Mouse (Mus musculus): ENCODE measurements at regions not wholly inside any gene's neighbourhood (a gene's known extent, or its start where the extent isn't known, plus 50 kb on each side); places are given as distances from the start of the nearest gene placed in this dataset.
A peak's percentile ranks its signal among the peaks of the same experiment; 100 is the strongest.

DNA sequence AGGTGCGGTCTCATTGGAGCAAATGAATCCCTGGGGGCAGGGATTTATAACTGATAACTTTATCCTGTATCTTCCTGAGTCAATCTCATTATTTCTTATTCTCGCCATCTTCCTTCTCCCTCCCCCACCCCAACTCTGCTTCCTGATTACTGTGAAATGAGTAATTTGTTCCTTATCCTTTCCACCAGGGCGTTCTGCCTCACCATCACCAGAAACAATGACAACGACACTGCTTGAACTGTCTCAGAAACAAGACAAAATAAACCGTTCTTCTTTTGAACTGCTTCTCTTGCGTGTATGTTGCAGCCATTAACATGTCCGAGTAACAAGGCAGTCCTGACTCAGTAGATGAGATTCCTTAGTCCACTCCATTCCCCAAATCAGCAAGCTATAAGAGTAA is 246.0 kb upstream of the Trib2 start:
- no peak for DNase-seq (ENCODE audit: low spot score)

DNA sequence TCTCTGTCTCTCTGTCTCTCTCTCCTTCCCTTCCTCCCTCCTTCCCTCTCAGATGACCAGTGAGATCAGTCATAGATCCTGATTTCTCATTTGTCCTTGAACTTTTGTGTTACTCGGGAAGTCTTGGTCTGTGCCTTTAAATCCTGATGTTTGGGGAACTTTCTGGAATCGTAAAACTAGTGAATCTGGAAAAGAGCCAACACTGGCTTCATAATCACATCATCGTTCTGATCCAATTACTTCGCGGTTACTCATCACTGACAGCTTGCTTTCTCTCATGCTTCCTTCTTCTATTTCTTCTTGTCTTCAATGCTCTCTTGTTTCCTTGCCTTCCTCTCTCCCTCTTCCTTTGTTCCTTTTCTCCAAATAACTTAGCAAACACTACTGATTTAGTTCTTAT is 243.7 kb upstream of the Trib2 start:
- no peak for DNase-seq (ENCODE audit: low spot score)

- DNase-seq (ENCODE audit: low spot score): no peak
Measured at GRCm38 (mm10) chr12:16058255-16058654, 241.5 kb upstream of the Trib2 start.

DNA sequence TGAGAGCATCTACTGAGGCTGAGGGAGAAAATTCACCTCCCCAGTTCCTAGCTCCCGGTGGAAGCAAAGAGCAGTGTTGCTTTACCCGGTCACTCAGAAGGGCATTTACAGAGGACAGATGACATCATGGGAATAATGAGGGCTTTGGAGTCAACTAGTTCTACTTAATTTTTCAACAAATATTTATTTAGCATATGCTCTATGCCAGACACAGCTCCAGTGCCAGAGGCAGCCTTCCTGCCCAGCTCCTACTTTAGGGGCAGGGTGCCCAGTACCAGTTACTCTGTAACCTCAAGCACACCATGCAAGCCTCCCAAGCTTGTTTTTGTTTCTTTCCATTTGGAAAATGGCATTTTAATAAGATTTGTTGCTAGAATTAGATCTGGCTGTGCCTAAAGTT is 240.1 kb upstream of the Trib2 start:
- no peak for DNase-seq (ENCODE audit: low spot score)

DNA sequence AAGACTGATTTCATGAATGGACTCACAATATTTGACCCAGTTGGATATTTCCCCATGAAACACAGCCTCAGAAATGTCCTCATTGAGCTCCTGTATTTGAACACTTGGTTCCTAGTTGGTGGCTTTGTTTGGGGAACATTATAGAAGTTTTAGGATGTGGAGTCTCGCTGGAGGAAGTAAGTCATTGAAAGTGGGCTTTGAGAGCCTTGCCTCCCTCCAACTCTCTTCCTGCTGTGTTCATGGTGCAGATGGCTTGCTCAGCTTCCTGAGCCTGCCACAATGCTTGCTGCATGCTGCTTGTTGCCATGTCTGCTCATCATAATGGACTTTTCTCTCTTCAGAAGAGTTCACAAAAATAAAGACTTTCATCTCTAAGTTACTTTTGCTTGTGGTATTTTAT is 239.5 kb upstream of the Trib2 start:
- DNase-seq (ENCODE audit: low spot score): no peak

DNA sequence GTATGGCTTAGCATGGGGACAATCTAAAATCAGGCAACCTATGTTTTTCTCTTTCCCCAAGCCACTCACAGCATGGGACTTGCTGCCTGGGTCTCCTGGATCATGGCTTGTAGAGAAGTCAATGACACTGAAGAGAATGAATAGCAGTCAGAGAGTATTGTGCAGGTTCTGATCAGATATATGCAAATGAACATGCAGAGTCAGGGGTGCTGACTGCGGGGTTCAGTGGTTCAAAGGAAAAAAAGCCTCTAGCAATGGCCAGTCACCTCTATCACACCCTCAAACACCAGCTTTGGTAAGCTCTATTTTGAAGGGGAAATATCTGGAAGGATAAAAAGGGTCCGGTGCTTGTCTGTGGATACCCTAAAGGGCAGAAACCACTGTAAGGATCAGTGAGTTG is 237.9 kb upstream of the Trib2 start:
- DNase-seq (ENCODE audit: low spot score): no peak

GRCm38 (mm10) chr12:16053735-16054134 is 237.0 kb upstream of the Trib2 start:
- DNase-seq (ENCODE audit: low spot score): no peak

DNA sequence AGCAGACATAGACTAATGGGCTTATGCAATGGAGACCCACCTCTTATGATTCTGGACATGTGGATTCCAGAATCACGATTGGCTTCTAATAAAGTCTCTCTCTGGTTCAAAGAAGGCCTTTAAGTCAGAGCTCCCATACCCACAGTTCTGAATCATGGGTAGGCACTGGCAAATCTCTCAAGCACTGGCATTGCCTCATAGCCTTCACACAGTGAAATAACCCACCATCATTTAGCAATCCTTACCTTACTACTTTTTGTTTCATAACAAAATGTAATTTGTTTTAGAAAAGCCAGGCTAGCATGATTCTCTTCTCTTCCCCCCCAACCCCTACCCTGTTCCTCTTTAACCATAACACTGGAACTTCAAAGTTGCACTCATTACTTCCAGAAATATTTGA is 236.3 kb upstream of the Trib2 start:
- DNase-seq (ENCODE audit: low spot score): no peak

- DNase-seq (ENCODE audit: low spot score): peak; percentile 62
Measured at GRCm38 (mm10) chr12:16052353-16052752, 235.6 kb upstream of the Trib2 start.

DNA sequence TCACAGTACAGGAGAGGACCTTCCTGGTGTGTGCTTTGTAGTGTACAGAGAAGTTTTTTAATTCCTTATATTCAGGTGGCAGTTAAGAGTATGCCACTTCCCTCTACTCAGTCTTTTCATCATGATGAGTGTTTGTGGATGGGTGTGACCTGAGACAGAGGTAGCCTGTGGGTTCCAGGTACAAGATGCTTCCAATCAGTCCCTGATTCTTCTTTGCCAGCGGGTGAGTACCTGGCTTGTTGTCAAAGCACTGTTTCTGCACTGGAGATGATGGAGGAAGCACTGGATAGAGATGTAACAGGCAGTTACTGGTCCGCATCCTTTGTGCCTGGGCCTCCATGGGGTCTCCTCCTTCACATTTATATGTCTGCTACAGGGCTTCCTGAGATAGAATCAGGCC is 234.7 kb upstream of the Trib2 start:
- no peak for DNase-seq (ENCODE audit: low spot score)

DNA sequence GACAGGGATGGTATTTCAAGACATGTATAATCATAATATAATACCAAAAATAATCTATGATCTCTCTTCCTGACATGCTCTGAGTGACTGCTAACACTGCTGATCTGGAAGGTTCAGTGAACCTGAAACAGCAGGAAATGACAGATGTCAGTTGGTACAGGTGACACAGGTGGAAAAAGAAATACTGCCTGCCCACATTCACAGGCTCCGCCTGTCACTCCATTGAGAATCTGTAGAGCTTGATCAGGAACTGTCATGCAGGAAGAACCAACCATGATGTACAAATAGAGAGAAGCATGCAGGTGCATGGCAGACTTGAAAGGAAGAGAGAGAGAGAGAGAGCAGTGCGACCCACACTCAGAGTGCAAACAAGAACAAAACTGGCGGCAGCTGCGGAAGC is 232.8 kb upstream of the Trib2 start:
- DNase-seq (ENCODE audit: low spot score): no peak

GRCm38 (mm10) chr12:16046643-16047042 is 229.9 kb upstream of the Trib2 start:
- DNase-seq (ENCODE audit: low spot score): no peak

DNA sequence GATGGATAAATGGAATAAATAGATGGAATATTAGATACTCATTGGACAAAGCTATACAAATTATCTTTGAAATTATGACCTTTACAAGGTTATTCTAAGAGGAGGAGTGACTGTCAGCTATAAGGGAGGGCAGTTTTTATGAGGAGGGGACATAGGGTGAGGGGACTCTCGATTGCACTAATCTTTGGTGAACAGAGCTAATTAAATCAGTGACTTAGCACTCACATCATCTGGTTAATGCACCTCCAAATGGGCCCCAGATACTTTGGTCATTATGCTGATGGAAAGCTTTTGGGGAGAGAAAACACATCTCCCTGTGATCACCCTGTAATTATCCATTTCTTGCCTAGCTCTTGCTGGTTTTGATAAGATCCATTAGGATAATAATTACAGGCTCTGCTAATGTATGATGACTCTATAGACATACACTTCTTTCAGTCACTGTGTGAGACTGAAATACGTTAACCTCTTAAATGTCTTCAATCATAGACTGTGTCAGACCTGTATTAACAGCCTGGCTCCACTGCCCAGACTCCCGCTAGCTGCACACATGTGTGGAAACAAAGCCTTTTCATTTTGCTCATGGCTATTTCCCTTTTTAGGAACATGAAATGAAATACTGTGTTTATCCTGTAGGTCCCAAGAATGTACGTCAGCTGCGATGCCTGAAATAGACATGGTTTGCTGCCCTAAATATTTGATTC is 229.2 kb upstream of the Trib2 start:
- no peak for DNase-seq (ENCODE audit: low spot score)

- no peak for DNase-seq (ENCODE audit: low spot score)
Measured at GRCm38 (mm10) chr12:16043466-16044214, 226.9 kb upstream of the Trib2 start.

GRCm38 (mm10) chr12:16042362-16042761 is 225.6 kb upstream of the Trib2 start:
- DNase-seq (ENCODE audit: low spot score): no peak

DNA sequence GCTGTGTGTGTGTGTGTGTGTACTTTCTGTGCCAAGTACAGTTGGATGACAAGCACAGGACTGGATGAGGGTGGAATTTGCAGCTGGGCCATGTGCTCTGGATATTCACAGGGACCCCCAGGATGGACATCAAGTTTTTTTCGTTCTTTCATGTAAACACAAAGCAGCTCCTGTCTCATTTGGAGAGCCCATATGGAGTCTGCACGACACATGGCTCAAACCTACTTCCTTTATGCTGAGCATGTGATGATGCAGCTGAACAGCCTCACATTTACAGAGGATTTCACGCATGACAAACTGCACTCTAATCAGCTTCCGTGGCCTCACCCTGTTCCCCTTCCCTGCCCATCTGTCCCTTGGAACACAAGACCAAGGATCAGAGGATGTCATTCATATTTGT is 224.4 kb upstream of the Trib2 start:
- DNase-seq (ENCODE audit: low spot score): no peak

- DNase-seq (ENCODE audit: low spot score): no peak
Measured at GRCm38 (mm10) chr12:16035551-16035950, 218.8 kb upstream of the Trib2 start.

DNA sequence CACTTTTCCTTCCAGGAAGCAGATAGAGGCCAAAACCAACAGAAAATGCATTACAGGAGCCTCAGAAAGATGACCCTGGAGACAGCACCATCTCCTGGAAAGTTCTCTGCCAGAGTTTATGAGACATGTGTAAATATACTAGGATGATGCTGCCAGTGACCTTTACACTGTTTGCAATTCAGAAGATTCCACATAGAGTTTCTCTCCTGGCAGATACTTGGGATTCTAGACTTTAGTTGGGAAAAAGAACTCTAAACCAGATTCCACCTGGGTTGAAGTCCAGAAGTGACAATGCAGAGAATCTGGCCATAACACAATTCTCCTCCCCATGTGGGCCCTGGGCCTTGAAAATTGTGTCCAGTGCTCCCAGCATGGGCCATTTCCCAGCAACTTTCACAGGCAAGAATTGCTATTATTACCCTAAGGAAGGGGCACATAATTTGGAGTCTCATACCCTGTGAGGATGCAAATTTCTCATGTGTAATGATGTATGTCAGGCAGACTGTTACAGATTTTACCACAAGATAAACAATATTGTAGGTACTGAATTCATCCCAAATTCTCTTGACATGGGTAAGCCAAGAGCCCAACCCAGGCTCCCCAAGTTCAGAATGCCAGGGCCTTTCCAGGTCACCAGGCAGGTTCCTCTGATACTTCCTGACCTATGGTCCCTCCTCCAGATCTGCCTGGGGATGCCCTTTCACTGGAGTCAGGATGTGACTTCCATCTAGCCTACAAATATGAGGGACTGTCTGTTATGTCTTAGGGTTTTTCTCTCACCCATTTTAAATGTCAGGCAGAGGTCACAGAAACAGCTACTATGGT is 218.2 kb upstream of the Trib2 start:
- DNase-seq (ENCODE audit: low spot score): no peak

- DNase-seq (ENCODE audit: low spot score): peak; percentile 13
Measured at GRCm38 (mm10) chr12:16026654-16027053, 209.9 kb upstream of the Trib2 start.

DNA sequence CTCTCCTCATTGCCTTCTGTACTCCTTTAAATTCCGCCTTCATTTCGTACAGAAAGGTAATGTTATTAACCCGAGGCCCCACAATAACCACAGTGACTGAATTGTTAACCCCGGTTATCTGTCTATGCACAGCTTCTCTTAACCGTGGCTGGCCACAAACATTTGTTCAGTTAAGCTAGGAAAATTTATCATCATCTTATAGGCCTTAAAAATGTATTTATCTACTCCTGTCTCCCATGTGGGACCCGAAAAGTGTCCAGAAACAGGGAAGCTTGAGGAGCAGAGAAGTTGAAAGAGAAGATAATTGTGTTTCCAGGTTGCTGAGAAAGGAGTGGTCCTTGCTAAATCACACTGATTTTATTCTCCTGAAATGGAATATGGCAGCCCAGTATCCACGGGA is 206.6 kb upstream of the Trib2 start:
- no peak for DNase-seq (ENCODE audit: low spot score)

- peak; percentile 6 for DNase-seq (ENCODE audit: low spot score)
Measured at GRCm38 (mm10) chr12:16021202-16021821, 204.6 kb upstream of the Trib2 start.

DNA sequence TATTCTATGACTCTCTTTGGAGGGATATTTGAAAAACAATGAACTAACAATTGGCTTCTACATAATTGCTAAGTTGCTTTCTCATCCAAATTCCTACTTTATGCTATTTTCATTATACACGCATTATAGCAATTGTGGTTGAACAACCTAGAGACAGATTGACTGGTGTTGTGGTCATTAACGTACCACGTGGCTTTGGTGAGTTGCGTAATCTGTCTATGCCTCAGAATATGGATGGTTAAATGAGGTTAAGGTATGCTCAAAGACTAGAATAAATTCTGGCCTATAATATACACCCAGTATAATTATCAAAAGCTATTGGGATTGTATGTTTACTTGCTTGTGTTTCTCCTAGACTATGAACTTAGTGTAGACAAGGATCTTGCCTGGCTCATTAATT is 201.5 kb upstream of the Trib2 start:
- no peak for DNase-seq (ENCODE audit: low spot score)

GRCm38 (mm10) chr12:16016621-16017020 is 199.9 kb upstream of the Trib2 start:
- DNase-seq (ENCODE audit: low spot score): no peak
